In the genomic region with DNA sequence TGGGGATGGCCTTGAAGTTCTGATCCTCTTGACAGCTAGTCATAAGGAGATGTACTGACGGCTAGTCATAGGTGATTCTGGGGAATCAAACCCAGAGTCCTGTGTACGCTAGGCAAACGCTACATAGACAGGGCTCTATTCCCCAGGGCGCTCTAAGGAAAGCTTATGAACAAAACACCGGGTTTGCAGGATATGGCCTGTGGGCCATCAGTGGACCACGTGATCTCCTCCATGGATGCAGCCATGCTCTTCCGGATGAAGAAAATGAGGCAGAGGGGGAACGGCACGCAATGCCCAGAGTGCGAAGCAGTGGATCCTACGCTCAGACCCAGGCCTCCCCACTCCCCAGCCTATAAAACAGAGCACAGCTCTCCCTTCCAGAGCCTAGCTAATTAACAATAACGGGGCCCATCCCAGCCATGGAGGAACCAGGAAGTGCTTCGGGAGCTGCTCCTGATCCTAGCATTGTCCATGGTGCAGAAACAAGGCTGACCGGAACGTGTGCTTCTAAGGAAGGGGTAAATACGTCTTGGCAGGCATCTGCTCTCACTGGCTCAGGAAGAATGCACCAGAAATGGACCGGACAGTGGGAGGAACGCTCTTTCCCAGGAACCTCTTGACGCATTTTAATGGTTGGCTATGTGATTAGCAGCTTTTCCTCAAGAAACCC, we compare ENCODE assay signal across 14 mouse cellular contexts. TPM values are rescaled to one million over a fixed set of nuclear protein-coding genes. Genes with fewer than 3 reads are reported as not detected.
DNase-seq lines count a peak whose midpoint lies in the region; ATAC-seq and TF ChIP-seq lines count a peak whose summit lies in the region.
"Had no signal": no experiment of that assay in that cellular context is flagged by ENCODE, and none has a peak within 500 bp of the region (broad histone marks: within the 10 kb centered on the region; RNA-seq: fewer than 3 reads in every experiment).

No protein-coding gene starts in this region.

- H3K36me3 ChIP-seq in intestine, embryonic 14.5 days (ENCODE audit: control insufficient read depth, insufficient read depth, low read length) = no peaks in the 10 kb centered on the region
- H3K36me3 ChIP-seq in intestine, embryonic 16.5 days (ENCODE audit: control insufficient read depth, insufficient read depth, low read length) = no peaks in the 10 kb centered on the region
- no peaks in the 10 kb centered on the region for H3K36me3 ChIP-seq in thymus, adult 2 months (ENCODE audit: control insufficient read depth, insufficient read depth, low read length)
- H3K36me3 ChIP-seq in limb, embryonic 15.5 days = no peaks in the 10 kb centered on the region
- H3K36me3 ChIP-seq in hindbrain, embryonic 11.5 days (ENCODE audit: control insufficient read depth, insufficient read depth, low read length) = no peaks in the 10 kb centered on the region
- H3K36me3 ChIP-seq: hindbrain, embryonic 12.5 days; midbrain, embryonic 13.5 days had no signal

- H3K4me2 ChIP-seq in intestine, embryonic 14.5 days (ENCODE audit: low read length) = no peak overlapping the region
- no peak overlapping the region for H3K4me2 ChIP-seq in intestine, embryonic 16.5 days (ENCODE audit: low read depth, low read length)
- H3K4me2 ChIP-seq in limb, embryonic 15.5 days = no peak overlapping the region
- no peak overlapping the region for H3K4me2 ChIP-seq in hindbrain, embryonic 11.5 days (replicated peaks; ENCODE audit: low read depth, low read length)
- H3K4me2 ChIP-seq: hindbrain, embryonic 12.5 days; liver, embryonic 11.5 days; midbrain, embryonic 13.5 days had no signal

- no peaks in the 10 kb centered on the region for H3K9me3 ChIP-seq in intestine, embryonic 14.5 days (ENCODE audit: control insufficient read depth, low read length)
- H3K9me3 ChIP-seq in intestine, embryonic 16.5 days (ENCODE audit: control insufficient read depth, low read length) = no peaks in the 10 kb centered on the region
- no peaks in the 10 kb centered on the region for H3K9me3 ChIP-seq in limb, embryonic 15.5 days
- no peaks in the 10 kb centered on the region for H3K9me3 ChIP-seq in hindbrain, embryonic 11.5 days (ENCODE audit: control insufficient read depth, low read length)
- H3K9me3 ChIP-seq: hindbrain, embryonic 12.5 days; midbrain, embryonic 13.5 days had no signal

- DNase-seq in intestine, embryonic 14.5 days (ENCODE audit: low spot score) = no peak
- no peak for DNase-seq in thymus, adult 2 months
- DNase-seq in thymus, adult 18-20 months = no peak
- no peak for DNase-seq in spleen, postnatal 36 days (ENCODE audit: low spot score in 2 of 2)
- no peak for DNase-seq in hindbrain, embryonic 11.5 days (ENCODE audit: low spot score)
- DNase-seq in cerebellum, adult 9-11 months = no peak
- DNase-seq: adrenal gland, postnatal 10 days; cerebellum, adult 8-10 months; layer of hippocampus, adult 9-11 months had no signal

- 66% methylated on average over 19 of the region's 19 CpGs for WGBS in intestine, embryonic 14.5 days
- 66% methylated on average over 19 of the region's 19 CpGs for whole genome bisulfite sequencing in intestine, embryonic 16.5 days
- WGBS in thymus, adult 2 months = 88% methylated on average over 19 of the region's 19 CpGs
- 49% methylated on average over 19 of the region's 19 CpGs for WGBS in limb, embryonic 15.5 days
- WGBS in hindbrain, embryonic 11.5 days = 83% methylated on average over 19 of the region's 19 CpGs

- TF ChIP-seq POLR2A in thymus, adult 2 months (IDR thresholded peaks at IDR 0.05; ENCODE audit: control insufficient read depth, extremely low read depth, insufficient read depth, low read length, poor library complexity) = no peak

- H3K27me3 ChIP-seq in intestine, embryonic 14.5 days (replicated peaks; ENCODE audit: control insufficient read depth, insufficient read depth, low read length) = no peaks in the 10 kb centered on the region
- H3K27me3 ChIP-seq in intestine, embryonic 16.5 days (replicated peaks; ENCODE audit: control insufficient read depth, insufficient read depth, low read length) = no peaks in the 10 kb centered on the region
- H3K27me3 ChIP-seq in thymus, adult 2 months (ENCODE audit: control insufficient read depth, insufficient read depth, low read length) = no peaks in the 10 kb centered on the region
- H3K27me3 ChIP-seq in limb, embryonic 15.5 days = no peaks in the 10 kb centered on the region
- no peaks in the 10 kb centered on the region for H3K27me3 ChIP-seq in hindbrain, embryonic 11.5 days (ENCODE audit: control insufficient read depth, insufficient read depth, low read length)
- H3K27me3 ChIP-seq: hindbrain, embryonic 12.5 days; midbrain, embryonic 13.5 days had no signal

- H3K27ac ChIP-seq in intestine, embryonic 14.5 days (ENCODE audit: low read depth) = 0 out of 2 replicates have a peak overlapping the region, but pooled peaks have one; percentile 16
- H3K27ac ChIP-seq in intestine, embryonic 16.5 days (ENCODE audit: low read length) = no peak overlapping the region
- H3K27ac ChIP-seq in thymus, adult 2 months (ENCODE audit: control insufficient read depth, insufficient read depth, low read length) = peak overlapping the region; percentile 65
- H3K27ac ChIP-seq in limb, embryonic 15.5 days = peak overlapping the region; percentile 38; the same call in 1 of the 2 replicates
- H3K27ac ChIP-seq in hindbrain, embryonic 11.5 days (ENCODE audit: low read depth, low read length) = no peak overlapping the region
- H3K27ac ChIP-seq: hindbrain, embryonic 12.5 days; midbrain, embryonic 13.5 days had no signal

- ATAC-seq in intestine, embryonic 14.5 days (replicated peaks; ENCODE audit: low FRiP score, low TSS enrichment, low read depth) = no peak
- no peak for ATAC-seq in intestine, embryonic 16.5 days
- ATAC-seq in limb, embryonic 15.5 days (ENCODE audit: insufficient number of reproducible peaks, low FRiP score, low TSS enrichment, low read depth) = no peak
- no peak for ATAC-seq in hindbrain, embryonic 11.5 days (ENCODE audit: low FRiP score)
- ATAC-seq: midbrain, embryonic 13.5 days had no signal

- TF ChIP-seq CTCF in thymus, adult 2 months (IDR thresholded peaks at IDR 0.05; ENCODE audit: borderline replicate concordance, control insufficient read depth, extremely low read depth, insufficient read depth, low read length, poor library complexity) = no peak

- no peak overlapping the region for H3K9ac ChIP-seq in intestine, embryonic 14.5 days (ENCODE audit: low read length)
- H3K9ac ChIP-seq in intestine, embryonic 16.5 days (ENCODE audit: low read depth, low read length) = no peak overlapping the region
- no peak overlapping the region for H3K9ac ChIP-seq in limb, embryonic 15.5 days
- no peak overlapping the region for H3K9ac ChIP-seq in hindbrain, embryonic 11.5 days (ENCODE audit: low read depth, low read length)
- H3K9ac ChIP-seq: hindbrain, embryonic 12.5 days; midbrain, embryonic 13.5 days had no signal

- H3K4me1 ChIP-seq in intestine, embryonic 14.5 days (replicated peaks; ENCODE audit: control insufficient read depth, insufficient read depth, low read length) = 0 out of 2 replicates have a peak, but pooled peaks cover 7% of the 10 kb centered on the region
- H3K4me1 ChIP-seq in intestine, embryonic 16.5 days (ENCODE audit: control insufficient read depth, insufficient read depth, low read length) = peaks cover 7% of the 10 kb centered on the region; the same call in 1 of the 2 replicates
- H3K4me1 ChIP-seq in thymus, adult 2 months (replicated peaks; ENCODE audit: control insufficient read depth, insufficient read depth, low read length) = peaks cover 64% of the 10 kb centered on the region
- peaks cover 10% of the 10 kb centered on the region for H3K4me1 ChIP-seq in limb, embryonic 15.5 days
- no peaks in the 10 kb centered on the region for H3K4me1 ChIP-seq in hindbrain, embryonic 11.5 days (replicated peaks; ENCODE audit: control insufficient read depth, insufficient read depth, low read length)

- no peak overlapping the region for H3K4me3 ChIP-seq in intestine, embryonic 14.5 days (ENCODE audit: low read depth, low read length)
- H3K4me3 ChIP-seq in intestine, embryonic 16.5 days (ENCODE audit: low read length) = no peak overlapping the region
- H3K4me3 ChIP-seq in thymus, adult 2 months (ENCODE audit: control insufficient read depth, insufficient read depth, low read length) = no peak overlapping the region
- no peak overlapping the region for H3K4me3 ChIP-seq in limb, embryonic 15.5 days
- H3K4me3 ChIP-seq in hindbrain, embryonic 11.5 days (ENCODE audit: low read depth, low read length) = no peak overlapping the region
- H3K4me3 ChIP-seq: hindbrain, embryonic 12.5 days; midbrain, embryonic 13.5 days had no signal

RNA-seq across cellular contexts. Expression of a gene that starts 36.5 kb away (rescaled TPM):
- polyA plus RNA-seq in intestine, embryonic 14.5 days (2014; fragmentation: Nextera tagmentation; extraction: Ambion mirVana) = 6.6 and 8.1 TPM in 2 replicates
- 7.0 and 8.3 TPM in 2 replicates for polyA plus RNA-seq in intestine, embryonic 16.5 days (2015; fragmentation: Nextera tagmentation; extraction: Ambion mirVana)
- polyA plus RNA-seq in thymus, adult 2 months (2012; rRNA removed) = 10.9 and 11.6 TPM in 2 replicates
- polyA plus RNA-seq in limb, embryonic 15.5 days (2015; fragmentation: Nextera tagmentation; extraction: Ambion mirVana) = 3.1 TPM in 2 replicates
- 1.9 and 2.2 TPM in 2 replicates for polyA plus RNA-seq in hindbrain, embryonic 11.5 days (2014; fragmentation: Nextera tagmentation; extraction: Ambion mirVana)

RNA-seq across cellular contexts. Expression of a gene that starts 39.9 kb away (rescaled TPM):
- 20.7 and 24.3 TPM in 2 replicates for polyA plus RNA-seq in intestine, embryonic 14.5 days (2014; fragmentation: Nextera tagmentation; extraction: Ambion mirVana)
- polyA plus RNA-seq in intestine, embryonic 16.5 days (2015; fragmentation: Nextera tagmentation; extraction: Ambion mirVana) = 15.2 and 16.0 TPM in 2 replicates
- 91.8 and 121 TPM in 2 replicates for polyA plus RNA-seq in thymus, adult 2 months (2012; rRNA removed)
- 10.4 and 12.0 TPM in 2 replicates for polyA plus RNA-seq in limb, embryonic 15.5 days (2015; fragmentation: Nextera tagmentation; extraction: Ambion mirVana)
- polyA plus RNA-seq in hindbrain, embryonic 11.5 days (2014; fragmentation: Nextera tagmentation; extraction: Ambion mirVana) = 7.3 and 8.9 TPM in 2 replicates

RNA-seq across cellular contexts. Expression of a gene that starts 40.4 kb away (rescaled TPM):
- polyA plus RNA-seq in intestine, embryonic 14.5 days (2014; fragmentation: Nextera tagmentation; extraction: Ambion mirVana) = 1,482 and 1,532 TPM in 2 replicates
- 1,018 and 1,133 TPM in 2 replicates for polyA plus RNA-seq in intestine, embryonic 16.5 days (2015; fragmentation: Nextera tagmentation; extraction: Ambion mirVana)
- 627 and 715 TPM in 2 replicates for polyA plus RNA-seq in thymus, adult 2 months (2012; rRNA removed)
- polyA plus RNA-seq in limb, embryonic 15.5 days (2015; fragmentation: Nextera tagmentation; extraction: Ambion mirVana) = 1,003 and 1,080 TPM in 2 replicates
- polyA plus RNA-seq in hindbrain, embryonic 11.5 days (2014; fragmentation: Nextera tagmentation; extraction: Ambion mirVana) = 1,014 and 1,045 TPM in 2 replicates

Comparison
In these comparisons a context has a peak if more than half of its experiments do, and no peak if none do; other contexts are left out.
1. H3K27ac ChIP-seq: peak in intestine, embryonic 14.5 days (single experiment), thymus, adult 2 months (single experiment) and limb, embryonic 15.5 days (single experiment); none in intestine, embryonic 16.5 days (single experiment) and hindbrain, embryonic 11.5 days (single experiment).